Mouse (Mus musculus): ENCODE measurements around the gene Vps4a.
"Not testable (repeated sequence)": the region's sequence is repeated elsewhere in the genome, so short reads cannot be mapped to it uniquely, and the experiment has no call there.

Gene Vps4a

DNA sequence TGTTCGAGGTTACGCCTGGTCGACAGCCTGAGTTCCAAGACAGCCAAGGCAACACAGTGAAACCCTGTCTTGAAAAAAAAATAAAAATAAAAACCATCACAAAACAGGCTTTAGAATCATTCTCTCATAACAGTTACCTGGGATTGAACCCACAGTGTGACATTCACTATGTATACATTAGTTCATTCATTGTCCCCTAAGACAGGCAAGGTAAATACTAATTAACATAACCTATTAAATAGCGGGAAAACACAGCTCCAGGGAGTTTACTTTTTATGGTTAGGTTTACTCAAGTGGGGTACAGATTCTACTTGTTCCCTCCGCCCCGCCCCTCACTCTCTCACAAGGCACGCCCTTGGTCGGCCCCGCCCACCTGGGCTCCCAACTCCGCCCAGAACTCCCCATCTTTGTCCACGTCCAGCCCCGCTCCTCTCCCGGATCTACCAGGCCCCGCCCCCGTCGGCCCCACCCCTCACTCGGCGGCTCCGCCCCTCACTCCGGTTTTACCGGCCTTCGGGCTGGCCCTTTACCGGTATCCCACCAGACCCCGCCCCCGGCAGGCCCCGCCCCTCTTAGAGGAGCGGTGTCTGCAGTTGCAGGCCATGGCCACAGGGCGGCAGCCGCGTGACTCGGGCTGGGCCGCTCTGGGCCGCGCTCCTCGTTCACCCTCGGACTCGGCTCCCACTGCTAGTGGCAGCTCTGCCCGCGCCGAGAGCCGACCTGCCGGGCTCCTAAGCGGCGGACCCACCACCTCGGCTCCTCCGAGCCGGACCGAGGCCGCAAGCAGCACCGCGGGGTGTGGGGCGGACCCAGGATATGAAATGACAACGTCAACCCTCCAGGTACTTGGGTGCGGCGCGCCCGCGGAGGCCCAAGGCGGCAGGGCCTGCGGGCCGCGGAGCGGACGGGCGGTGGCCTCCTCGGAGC lies at the start of gene Vps4a:
TSS of gene Vps4a (plus strand) at position 573 of the 927 bp plus-strand sequence.
- peak; percentile 95 for DNase-seq (ENCODE audit: low read depth, low spot score)

DNA sequence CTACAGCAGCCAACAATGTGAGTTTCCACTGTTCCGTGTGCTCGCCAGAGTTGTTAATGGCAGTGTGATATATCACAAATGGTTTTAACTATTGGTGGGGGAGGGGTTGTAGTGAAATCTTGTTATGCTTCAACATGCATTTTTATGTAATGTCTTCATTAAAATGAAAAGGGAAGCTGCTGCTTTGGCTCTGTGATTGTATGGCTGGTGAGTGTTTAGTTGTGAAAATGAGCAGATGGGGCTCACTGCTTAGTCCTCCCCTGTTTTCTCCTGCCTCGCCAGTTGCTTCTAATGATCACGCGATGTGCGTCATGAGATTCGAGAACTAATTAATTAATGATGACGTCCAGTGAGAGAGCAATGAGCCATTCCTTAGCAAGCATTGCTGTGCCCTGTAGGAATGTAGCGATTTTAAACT lies 45.6 kb upstream of the Vps4a start:
- peak; percentile 62 for DNase-seq (ENCODE audit: low read depth, low spot score)

DNA sequence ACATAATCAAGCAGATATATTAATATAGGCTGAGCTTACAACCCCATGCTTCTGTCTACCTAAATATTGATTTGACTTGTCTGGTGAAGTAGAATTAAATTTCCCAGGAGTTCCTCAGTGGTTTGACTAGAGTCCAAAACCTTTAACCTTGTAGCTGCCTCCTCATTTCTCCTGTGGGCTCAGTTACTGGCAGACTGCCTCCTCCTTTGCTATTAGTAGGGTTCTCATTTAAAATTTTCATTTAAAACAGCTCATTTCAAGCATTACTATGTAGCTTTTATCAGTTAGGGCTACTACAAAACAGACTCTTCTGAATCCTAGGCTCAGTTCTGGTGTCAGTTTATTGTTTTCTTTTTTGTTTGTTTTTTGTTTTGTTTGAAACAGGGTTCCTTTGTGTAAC lies 45.1 kb upstream of the Vps4a start:
- DNase-seq (ENCODE audit: low read depth, low spot score), result no peak

DNA sequence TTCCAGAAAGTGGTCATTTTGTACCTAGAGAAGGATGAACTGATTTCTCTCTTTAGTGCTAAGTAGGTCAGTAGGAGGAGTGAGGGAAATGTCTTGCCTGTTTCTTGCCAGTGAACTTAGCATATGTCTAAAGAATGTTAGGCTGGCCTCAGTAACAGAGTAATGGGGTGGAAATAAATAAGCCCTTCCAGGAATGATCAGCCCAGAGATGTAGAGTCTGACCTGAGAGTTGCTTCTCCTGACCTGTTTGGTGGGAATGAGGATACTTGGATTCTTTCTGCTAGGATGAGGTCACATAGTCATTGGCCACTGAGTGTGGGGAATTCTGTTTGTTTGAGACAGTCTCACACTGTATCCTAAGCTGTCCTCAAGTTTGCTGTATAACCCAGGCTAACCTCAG lies 43.5 kb upstream of the Vps4a start:
- DNase-seq (ENCODE audit: low read depth, low spot score), result no peak

DNA sequence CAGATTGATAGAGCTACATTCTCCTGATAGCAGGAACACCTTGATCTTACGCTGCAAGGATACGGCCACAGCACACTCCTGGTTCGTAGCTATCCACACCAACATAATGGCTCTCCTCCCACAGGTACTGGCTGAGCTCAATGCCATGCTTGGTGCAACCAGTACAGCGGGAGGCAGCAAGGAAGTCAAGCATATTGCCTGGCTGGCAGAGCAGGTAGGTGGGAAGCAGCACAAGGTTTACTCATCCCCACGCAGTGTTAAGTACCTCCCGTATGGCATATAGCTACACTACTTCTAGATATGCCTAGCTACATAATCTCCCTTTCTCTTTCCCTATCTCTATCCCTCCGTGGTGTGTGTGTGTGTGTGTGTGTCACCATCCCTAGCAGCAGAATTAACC lies 39.6 kb upstream of the Vps4a start:
- DNase-seq (ENCODE audit: low read depth, low spot score), result peak; percentile 72

DNA sequence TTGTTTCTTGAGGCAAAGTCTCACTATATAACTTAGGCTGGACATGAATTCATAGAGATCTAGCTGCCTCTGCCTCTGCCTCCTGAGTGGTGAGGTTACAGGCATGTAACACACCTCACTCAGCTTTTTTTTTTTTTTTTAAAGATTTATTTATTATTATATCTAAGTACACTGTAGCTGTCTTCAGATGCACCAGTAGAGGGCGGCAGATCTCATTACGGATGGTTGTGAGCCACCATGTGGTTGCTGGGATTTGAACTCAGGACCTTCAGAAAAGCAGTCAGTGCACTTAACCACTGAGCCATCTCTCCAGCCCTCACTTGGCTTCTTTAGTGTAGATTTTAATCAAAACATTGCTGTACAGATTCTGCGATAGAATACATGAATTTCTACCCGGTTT lies 34.7 kb upstream of the Vps4a start:
- DNase-seq (ENCODE audit: low read depth, low spot score), result not testable (repeated sequence)

DNA sequence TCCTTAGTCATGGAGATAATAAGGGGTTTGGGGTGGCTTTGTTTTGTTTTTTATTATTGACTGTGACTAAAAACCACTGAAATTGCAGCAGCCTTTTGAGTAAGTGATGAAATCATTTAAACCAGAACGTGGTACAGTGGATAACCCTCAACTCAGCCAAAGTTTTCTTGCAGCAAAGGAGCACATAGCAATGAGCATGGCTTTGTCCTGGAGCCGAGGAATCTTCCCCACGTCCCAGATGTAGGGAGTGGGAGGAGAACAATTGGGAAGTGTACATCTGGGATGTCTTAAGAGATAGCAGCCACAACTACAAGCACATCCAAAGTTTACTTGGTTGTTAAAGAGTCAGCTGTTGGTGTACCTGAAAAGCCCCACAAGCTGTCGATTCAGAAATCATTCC lies 33.6 kb upstream of the Vps4a start:
- no peak for DNase-seq (ENCODE audit: low read depth, low spot score)

DNA sequence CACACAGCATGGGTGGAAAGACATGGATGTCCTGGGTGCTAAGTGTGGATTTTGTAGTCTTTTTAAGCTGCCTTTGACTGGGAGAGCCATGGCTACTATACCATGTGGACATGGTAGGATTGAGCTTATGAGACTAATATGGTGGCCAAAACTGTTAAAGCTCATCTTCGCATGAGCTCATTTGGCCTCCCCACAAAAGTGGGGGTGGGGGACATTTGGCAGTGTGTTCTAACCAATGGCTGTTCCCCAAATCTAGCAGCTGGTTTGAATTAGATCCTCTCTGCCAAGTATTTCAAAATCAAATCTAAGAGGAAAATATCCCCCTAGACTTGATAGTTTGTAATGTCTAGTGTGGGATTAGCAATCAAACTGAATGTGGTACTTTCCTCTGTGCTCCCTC lies 32.0 kb upstream of the Vps4a start:
- peak; percentile 27 for DNase-seq (ENCODE audit: low read depth, low spot score)

DNA sequence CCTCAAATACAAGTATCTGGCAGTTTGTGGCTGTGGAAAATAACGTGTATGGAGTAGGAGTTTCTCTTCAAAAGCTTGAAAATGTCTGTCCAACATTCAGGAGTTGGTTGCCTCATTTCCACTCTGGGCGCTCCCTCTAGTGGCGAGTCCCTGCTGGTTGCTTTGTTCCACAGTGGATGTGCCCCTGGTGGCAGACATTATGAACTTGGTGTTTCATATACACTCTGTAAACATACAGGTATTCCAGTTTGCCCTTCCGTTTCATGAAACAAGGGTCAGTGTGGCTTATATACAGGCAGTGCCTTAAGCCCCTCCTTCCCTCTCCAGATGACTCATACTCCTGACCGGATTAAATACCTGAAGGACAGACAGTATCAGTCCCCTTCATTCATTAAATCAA lies 28.5 kb upstream of the Vps4a start:
- peak; percentile 91 for DNase-seq (ENCODE audit: low read depth, low spot score)

DNA sequence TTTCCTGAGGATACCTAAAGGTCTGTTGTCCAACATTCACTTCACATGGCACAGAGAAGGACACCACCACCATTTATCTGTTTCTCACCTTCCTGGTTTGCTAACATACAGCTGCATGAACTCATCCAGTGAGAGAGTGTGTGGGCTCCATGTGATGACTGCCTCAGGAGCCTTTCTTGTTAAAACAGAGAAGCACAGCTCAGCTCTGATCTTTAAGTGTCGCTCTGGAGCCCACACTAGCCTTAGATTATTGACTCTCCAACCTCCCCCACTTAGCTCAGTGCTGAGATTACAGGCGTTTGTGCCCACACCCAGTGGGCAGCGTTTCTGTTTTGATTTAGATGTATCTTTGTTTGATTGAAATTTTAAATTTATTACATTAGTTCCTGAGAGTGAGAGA lies 23.2 kb upstream of the Vps4a start:
- peak; percentile 65 for DNase-seq (ENCODE audit: low read depth, low spot score)

DNA sequence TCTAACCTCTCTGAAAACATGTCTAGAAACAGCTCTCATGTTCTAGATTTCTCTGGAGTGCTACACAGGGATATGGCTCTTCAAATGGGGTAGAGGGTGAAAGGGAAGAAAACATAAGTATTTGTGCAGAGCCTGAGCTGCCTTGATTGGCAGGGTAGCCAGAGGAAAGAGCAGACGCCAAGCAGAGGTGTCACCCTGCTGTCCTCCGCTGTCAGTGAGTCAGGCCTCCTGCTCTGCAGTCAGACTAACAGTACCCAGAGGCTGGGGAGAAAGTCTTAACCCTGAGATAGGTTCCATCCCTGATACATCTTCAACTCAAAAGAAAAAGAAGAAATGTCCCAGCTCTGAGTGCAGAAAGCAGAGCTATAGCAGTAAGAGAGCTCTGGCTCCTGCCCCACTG lies 18.4 kb upstream of the Vps4a start:
- DNase-seq (ENCODE audit: low read depth, low spot score), result no peak

DNA sequence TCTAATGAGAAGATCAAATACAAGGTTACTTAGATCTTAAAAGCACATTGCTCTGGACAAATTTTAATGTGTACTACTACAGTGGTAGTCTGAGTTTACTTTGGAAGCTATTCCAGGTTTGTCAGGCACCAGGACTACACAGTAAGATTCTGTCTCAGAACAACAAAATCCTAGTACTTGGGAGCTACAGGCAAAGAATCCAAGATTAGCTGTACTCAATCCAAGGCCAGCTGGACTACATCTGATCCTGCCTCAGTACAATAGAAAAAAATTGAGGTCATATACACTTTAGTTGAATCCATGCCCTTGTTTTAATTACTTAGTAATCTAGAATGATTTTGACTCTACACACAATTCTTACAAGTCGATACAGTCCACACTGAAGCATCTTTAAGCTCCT lies 16.1 kb upstream of the Vps4a start:
- no peak for DNase-seq (ENCODE audit: low read depth, low spot score)

DNA sequence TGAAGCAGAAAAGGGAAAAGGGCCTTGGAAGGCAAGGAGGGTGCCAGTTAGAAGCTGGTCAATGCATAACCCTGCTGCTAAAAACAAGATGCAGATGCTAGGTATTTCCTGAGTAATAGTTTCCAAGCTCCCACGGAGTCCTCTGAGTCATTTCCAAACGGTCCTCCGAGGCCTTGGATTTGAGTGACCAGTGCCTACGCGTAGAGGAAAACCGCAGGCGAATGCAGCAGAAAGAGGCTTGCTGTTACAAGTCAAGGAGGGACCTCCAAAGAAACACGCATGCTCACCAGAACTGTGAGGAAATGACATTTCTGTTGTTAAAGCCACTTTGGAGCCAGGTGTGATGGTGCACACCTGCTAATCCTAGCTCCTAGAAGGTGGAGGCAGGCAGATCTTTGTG lies 7.5 kb upstream of the Vps4a start:
- DNase-seq (ENCODE audit: low read depth, low spot score), result no peak

DNA sequence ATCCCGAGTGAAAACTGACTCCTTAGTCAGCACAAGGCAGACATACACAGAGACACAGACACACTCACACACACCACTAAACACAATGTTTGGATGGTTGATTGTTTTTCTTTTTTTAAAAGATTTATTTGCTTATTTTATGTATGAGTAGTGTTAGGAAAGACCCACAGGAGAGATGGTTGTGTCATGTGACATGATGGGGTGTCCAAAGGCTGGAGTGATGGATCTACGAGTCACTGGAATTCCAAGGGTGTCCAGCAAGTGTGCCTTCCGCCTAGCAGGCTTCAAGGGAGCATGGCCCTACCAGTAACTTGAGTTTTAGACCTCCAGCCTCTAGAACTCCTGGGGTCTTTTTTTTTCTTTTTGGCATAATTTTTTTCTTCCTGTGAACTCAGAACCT lies 1.7 kb upstream of the Vps4a start:
- DNase-seq (ENCODE audit: low read depth, low spot score), result no peak

DNA sequence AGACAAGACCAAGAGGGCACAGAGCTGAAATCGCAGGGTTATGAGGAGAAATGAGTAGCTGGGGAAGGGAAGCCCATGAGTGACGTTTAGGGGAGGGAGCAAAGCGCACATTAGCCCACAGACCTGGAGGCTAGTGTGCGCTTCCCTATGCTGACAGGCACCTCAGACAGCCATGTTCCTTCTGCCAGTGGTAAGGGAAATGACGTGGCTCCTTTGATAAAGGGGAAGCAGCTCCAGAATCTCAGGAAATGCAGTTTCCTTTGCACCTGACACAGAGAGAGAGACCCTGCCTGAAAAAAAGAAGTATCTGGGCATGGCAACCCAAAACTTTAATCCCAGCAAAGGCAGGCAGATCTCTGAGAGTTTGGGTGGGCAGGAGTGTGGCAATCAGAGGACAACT lies 964 bp upstream of the Vps4a start:
- DNase-seq (ENCODE audit: low read depth, low spot score), result no peak

DNA sequence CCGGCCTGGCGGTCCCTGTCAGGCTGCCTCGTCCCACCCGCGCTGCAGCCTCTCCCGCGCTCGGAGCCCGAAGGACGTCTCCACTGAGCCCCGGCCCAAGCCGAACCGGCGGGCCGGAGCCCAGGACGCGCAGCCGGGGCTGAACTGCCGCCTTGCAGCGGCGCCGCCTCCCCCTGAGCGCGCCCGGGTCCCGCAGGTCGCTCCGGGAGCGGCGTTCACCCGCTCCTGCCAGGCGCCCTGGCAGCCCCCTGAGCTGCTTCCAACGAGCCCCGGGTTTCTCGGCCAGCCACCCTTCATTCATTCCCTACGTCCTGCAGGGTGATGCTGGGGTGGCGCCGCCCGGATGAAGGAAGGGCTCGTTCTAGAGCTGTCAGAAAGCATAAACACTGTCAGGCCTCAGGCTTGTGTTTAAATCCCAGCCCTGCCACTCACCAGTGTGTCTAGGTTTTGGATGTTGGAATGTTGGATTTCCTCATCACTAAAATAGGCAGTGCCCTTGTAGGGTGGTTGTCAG lies 612 bp downstream of the Vps4a start:
- peak; percentile 18 for DNase-seq (ENCODE audit: low read depth, low spot score)

DNA sequence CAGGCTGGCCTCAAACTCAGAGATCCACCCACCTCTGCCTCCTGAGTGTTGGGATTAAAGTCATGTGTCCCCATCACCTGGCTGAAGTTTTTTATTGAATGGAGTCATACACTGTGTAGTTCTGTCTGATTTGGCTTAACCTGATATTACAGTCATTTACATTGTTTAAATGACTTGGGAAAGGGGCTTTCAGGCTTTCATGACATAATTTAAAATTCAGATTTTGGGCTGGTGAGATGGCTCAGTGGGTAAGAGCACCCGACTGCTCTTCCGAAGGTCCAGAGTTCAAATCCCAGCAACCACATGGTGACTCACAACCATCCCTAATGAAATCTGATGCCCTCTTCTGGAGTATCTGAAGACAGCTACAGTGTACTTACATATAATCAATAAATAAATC lies 2.6 kb downstream of the Vps4a start:
- not testable (repeated sequence) for DNase-seq (ENCODE audit: low read depth, low spot score)

DNA sequence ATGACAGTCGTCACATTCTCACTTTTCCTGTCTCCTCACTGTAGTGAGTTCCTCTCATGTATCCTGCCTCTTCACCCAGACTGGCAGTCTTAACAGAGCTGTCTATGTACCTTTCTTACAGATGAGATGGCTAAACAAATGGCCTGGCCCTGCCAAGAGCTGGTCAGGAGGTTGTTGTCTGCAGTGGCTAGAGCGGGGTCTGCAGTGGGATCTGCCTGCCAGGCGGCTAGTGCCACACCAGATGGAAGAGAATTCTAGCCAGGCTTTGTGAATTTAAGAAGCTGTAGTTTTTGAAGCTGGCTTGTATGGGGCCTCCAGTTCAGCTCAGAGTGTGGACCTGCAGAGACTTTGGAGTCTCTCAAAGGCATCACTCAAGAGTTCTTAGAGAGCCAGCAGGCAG lies 4.6 kb downstream of the Vps4a start:
- no peak for DNase-seq (ENCODE audit: low read depth, low spot score)

DNA sequence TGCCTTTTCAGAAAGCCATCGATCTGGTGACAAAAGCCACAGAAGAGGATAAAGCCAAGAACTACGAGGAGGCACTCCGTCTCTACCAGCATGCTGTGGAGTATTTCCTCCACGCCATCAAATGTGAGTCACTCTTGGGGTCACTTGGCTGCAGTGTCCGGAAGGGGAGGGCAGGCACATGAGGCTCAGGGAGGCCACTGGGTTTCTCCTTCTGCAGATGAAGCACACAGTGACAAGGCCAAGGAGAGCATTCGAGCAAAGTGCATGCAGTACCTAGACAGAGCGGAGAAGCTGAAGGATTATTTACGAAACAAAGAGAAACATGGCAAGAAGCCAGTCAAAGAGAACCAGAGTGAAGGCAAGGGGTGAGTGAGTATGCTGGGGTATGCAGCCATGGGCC lies 5.6 kb downstream of the Vps4a start:
- no peak for DNase-seq (ENCODE audit: low read depth, low spot score)

DNA sequence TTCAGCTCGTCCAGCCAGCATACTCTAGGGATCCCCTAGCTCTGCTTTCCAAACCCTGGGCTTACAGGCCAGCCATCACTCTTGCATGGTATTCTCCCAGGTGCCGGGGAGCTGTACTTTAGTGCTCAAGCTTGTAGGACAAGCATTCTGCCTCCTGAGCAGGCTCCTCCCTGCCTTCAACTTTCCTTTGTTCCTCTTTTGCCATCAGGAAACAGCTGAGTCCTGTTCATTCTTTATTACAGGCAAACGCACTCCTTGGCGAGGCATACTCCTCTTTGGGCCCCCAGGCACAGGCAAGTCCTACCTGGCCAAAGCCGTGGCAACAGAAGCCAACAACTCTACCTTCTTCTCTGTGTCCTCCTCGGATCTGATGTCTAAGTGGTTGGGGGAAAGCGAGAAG lies 9.6 kb downstream of the Vps4a start:
- no peak for DNase-seq (ENCODE audit: low read depth, low spot score)

DNA sequence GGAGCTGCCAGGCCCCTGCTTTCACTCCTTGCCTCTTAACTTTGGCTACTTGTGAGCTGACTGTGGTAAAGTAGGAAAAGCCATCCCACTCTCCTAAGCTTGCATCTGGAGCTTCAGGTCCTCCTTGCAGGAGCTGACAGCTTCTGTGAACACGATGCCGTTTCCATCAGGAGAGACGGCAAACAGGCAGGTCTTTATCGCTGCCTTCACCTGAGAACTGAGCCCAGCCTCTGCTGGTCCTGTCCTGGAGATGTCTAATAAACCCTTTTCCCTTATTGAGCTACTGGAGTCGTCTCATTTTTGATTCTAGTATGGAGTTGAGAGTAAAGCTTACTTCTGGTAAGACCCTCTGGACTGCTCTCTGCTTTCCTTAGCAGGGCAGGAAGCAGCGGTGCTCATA lies 14.5 kb downstream of the Vps4a start:
- DNase-seq (ENCODE audit: low read depth, low spot score), result no peak

DNA sequence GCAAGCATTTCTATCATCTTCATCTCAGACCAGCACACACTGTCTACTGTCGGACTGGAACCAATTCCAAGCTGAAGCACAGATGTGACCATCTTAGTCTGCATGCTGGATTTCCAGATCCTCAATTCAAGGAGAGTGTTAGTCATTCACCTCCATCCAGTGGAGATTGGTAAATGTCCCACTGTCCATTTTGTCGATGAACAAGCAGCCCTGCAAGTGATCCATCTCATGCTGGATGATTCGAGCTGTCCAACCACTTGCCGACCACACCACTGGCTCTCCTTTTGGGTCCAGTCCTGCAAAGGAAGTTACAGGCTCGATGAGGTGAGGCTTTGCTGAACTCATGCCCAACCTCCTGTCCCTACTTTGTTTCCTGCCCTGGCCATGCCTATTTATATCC lies 16.0 kb downstream of the Vps4a start:
- no peak for DNase-seq (ENCODE audit: low read depth, low spot score)
